Mouse (Mus musculus) hindbrain, embryonic 13.5 days (tissue): Measurements from ENCODE around the gene Sh2d2a. TPM values are rescaled to one million over a fixed set of nuclear protein-coding genes. Genes with fewer than 3 reads are reported as not detected.
"Not testable (repeated sequence)": the region's sequence is repeated elsewhere in the genome, so short reads cannot be mapped to it uniquely, and the experiment has no call there.

Experiments
- ATAC-seq: fragments of 200-750 bp; cut with Nextera tagmentation; 2 replicates; pipeline ENCODE4 v1.8.0; 2017; ENCODE audit warnings: moderate TSS enrichment; ENCODE audit not compliant: low FRiP score
- H3K27ac ChIP-seq: fragments of 300-500 bp; sonication (generic); 2 replicates; pipeline ENCODE4 v1.5.1; 2015; ENCODE audit warnings: inconsistent platforms, mild to moderate bottlenecking, moderate library complexity
- H3K27me3 ChIP-seq: fragments of 300-500 bp; sonication (generic); 2 replicates; pipeline ENCODE4 v1.6.1; 2015; ENCODE audit warnings: mild to moderate bottlenecking, inconsistent platforms
- H3K36me3 ChIP-seq: fragments of 300-500 bp; sonication (generic); 2 replicates; pipeline ENCODE4 v1.6.1; 2015; ENCODE audit warnings: mild to moderate bottlenecking, inconsistent platforms
- H3K4me1 ChIP-seq: fragments of 300-500 bp; sonication (generic); replicated peaks from 2 replicates; pipeline ENCODE4 v1.6.1; 2015; ENCODE audit warnings: inconsistent platforms
- H3K4me2 ChIP-seq: fragments of 300-500 bp; sonication (generic); 2 replicates; pipeline ENCODE4 v1.6.1; 2015; ENCODE audit warnings: inconsistent platforms, mild to moderate bottlenecking, moderate library complexity
- H3K4me3 ChIP-seq: fragments of 300-500 bp; sonication (generic); 2 replicates; pipeline ENCODE4 v1.5.1; 2015; ENCODE audit warnings: mild to moderate bottlenecking, inconsistent platforms
- H3K9ac ChIP-seq: fragments of 300-500 bp; sonication (generic); 2 replicates; pipeline ENCODE4 v1.6.1; 2015; ENCODE audit warnings: mild to moderate bottlenecking, inconsistent platforms
- H3K9me3 ChIP-seq: fragments of 300-500 bp; sonication (generic); 2 replicates; pipeline ENCODE4 v1.6.1; 2016; ENCODE audit warnings: inconsistent platforms
- WGBS: fragments of 180-500 bp; shearing (Covaris S2); methylation state at CpG from one replicate; pipeline ENCODE4 v1.1.7; 2015; 5-methylcytosine and 5-hydroxymethylcytosine counted together
- polyA plus RNA-seq: library from polyadenylated mRNA; unstranded; fragments of >200 nt; fragmentation: Nextera tagmentation; extraction: Ambion mirVana; gene quantifications from 2 replicates; pipeline ENCODE4 v1.2.1, GENCODE M21; 2015

The Sh2d2a gene
- polyA plus RNA-seq = not detected in 2 replicates

- 89% methylated on average over 7 of the region's 7 CpGs for WGBS
- Histone ChIP-seq H3K9ac (no peak within 1 kb of the TSS), H3K27ac (no peak within 1 kb of the TSS), H3K4me2 (no peak within 1 kb of the TSS), H3K4me3 (no peak within 1 kb of the TSS), H3K27me3 (no peaks in the 10 kb centered on the region), H3K9me3 (no peaks in the 10 kb centered on the region), H3K4me1 (no peaks in the 10 kb centered on the region), H3K36me3 (no peaks in the 10 kb centered on the region)
- no peak for ATAC-seq
These were observed at the start of gene Sh2d2a for GRCm38 (mm10) chr3:87846650-87847110. Gene Sh2d2a, plus strand, starts transcription at chr3:87846755.

GRCm38 (mm10) chr3:87801681-87802080 is 44.9 kb upstream of the Sh2d2a start:
- Histone ChIP-seq H3K4me3 (no peak overlapping the region), H3K9me3 (no peaks in the 10 kb centered on the region), H3K36me3 (no peaks in the 10 kb centered on the region), H3K4me1 (peaks cover 34% of the 10 kb centered on the region), H3K4me2 (no peak overlapping the region), H3K27me3 (peaks cover 97% of the 10 kb centered on the region), H3K27ac (no peak overlapping the region), H3K9ac (no peak overlapping the region)
- ATAC-seq = no peak
- WGBS = 66% methylated on average over 5 of the region's 5 CpGs

DNA sequence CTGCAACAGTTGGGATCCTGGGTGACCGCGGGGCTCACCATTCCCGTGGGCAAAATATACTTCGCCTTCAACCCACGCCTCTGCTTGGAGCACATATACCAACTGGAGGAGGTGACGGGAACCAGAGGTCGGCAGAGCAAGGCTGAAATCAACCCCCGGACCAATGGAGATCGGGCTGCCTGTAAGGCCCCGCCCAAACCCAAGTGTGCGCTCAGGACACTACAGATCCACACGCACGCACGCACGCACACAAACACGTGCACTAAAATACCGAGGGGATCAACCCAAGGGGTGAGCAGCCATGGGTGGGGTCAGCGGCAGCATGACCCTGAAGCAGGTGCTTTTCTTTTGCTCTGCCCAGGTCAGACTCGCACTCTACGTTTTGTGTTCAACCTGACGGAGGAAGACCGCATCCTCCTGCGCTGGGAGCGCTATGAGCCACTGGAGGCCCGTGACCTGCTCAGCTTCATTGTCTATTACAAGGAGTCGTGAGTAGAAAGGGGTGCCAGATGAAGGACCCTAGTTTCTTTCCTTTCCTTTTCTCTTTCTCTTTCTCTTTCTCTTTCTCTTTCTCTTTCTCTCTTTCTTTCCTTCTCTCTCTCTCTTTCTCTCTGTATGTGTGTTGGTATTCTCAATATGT is 42.4 kb upstream of the Sh2d2a start:
- H3K9me3 ChIP-seq = no peaks in the 10 kb centered on the region
- H3K36me3 ChIP-seq = no peaks in the 10 kb centered on the region
- peak overlapping the region; percentile 11; the same call in 1 of the 2 replicates for H3K9ac ChIP-seq
- no peak overlapping the region for H3K27ac ChIP-seq
- 4% methylated on average over 26 of the region's 26 CpGs for WGBS
- no peak for ATAC-seq
- peak overlapping the region; percentile 50 for H3K4me2 ChIP-seq
- peaks cover 15% of the 10 kb centered on the region for H3K4me1 ChIP-seq
- H3K27me3 ChIP-seq = peaks cover 98% of the 10 kb centered on the region
- H3K4me3 ChIP-seq = peak overlapping the region; percentile 22

- no peak overlapping the region for H3K27ac ChIP-seq
- H3K4me2 ChIP-seq = peak overlapping the region; percentile 36
- ATAC-seq = 0 out of 2 replicates have a peak, but pooled peaks have one; percentile 46
- H3K4me1 ChIP-seq = peaks cover 12% of the 10 kb centered on the region
- H3K36me3 ChIP-seq = no peaks in the 10 kb centered on the region
- peaks cover 87% of the 10 kb centered on the region for H3K27me3 ChIP-seq
- peak overlapping the region; percentile 15 for H3K4me3 ChIP-seq
- 5% methylated on average over 28 of the region's 28 CpGs for whole genome bisulfite sequencing
- H3K9ac ChIP-seq = 0 out of 2 replicates have a peak overlapping the region, but pooled peaks have one; percentile 19
- H3K9me3 ChIP-seq = no peaks in the 10 kb centered on the region
These were observed 37.1 kb upstream of the Sh2d2a start for GRCm38 (mm10) chr3:87809322-87809962.

- peaks cover 87% of the 10 kb centered on the region for H3K27me3 ChIP-seq
- H3K4me2 ChIP-seq = no peak overlapping the region
- no peak overlapping the region for H3K4me3 ChIP-seq
- no peaks in the 10 kb centered on the region for H3K36me3 ChIP-seq
- no peak overlapping the region for H3K27ac ChIP-seq
- peaks cover 12% of the 10 kb centered on the region for H3K4me1 ChIP-seq
- no peak overlapping the region for H3K9ac ChIP-seq
- no peaks in the 10 kb centered on the region for H3K9me3 ChIP-seq
- no peak for ATAC-seq
- 87% methylated on average over 8 of the region's 8 CpGs for WGBS
These were observed 35.3 kb upstream of the Sh2d2a start for GRCm38 (mm10) chr3:87811297-87811696.

- H3K27me3 ChIP-seq = peaks cover 81% of the 10 kb centered on the region
- H3K4me1 ChIP-seq = peaks cover 15% of the 10 kb centered on the region
- H3K9ac ChIP-seq = no peak overlapping the region
- 76% methylated on average over 4 of the region's 4 CpGs for WGBS
- no peaks in the 10 kb centered on the region for H3K9me3 ChIP-seq
- H3K36me3 ChIP-seq = no peaks in the 10 kb centered on the region
- no peak overlapping the region for H3K27ac ChIP-seq
- H3K4me2 ChIP-seq = no peak overlapping the region
- no peak overlapping the region for H3K4me3 ChIP-seq
- no peak for ATAC-seq
These were observed 34.1 kb upstream of the Sh2d2a start for GRCm38 (mm10) chr3:87812413-87812812.

DNA sequence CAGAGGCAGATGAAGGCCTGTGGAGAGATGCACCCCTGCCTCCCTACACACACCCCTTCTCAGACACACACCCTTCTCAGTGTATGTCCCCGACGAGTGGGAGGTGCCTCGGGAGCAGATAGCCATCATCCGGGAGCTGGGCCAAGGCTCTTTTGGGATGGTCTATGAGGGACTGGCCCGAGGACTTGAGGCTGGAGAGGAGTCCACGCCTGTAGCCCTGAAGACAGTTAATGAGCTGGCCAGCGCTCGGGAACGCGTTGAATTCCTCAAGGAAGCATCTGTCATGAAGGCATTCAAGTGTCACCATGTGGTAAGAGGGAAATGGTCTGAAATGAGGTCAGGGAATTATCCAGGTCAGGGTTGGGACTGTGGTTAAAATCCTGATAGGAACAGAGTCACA is 33.7 kb upstream of the Sh2d2a start:
- WGBS = 56% methylated on average over 10 of the region's 10 CpGs
- no peak for ATAC-seq
- H3K4me2 ChIP-seq = no peak overlapping the region
- no peak overlapping the region for H3K27ac ChIP-seq
- peaks cover 76% of the 10 kb centered on the region for H3K27me3 ChIP-seq
- H3K4me1 ChIP-seq = peaks cover 15% of the 10 kb centered on the region
- no peaks in the 10 kb centered on the region for H3K9me3 ChIP-seq
- H3K9ac ChIP-seq = no peak overlapping the region
- H3K4me3 ChIP-seq = no peak overlapping the region
- H3K36me3 ChIP-seq = no peaks in the 10 kb centered on the region

DNA sequence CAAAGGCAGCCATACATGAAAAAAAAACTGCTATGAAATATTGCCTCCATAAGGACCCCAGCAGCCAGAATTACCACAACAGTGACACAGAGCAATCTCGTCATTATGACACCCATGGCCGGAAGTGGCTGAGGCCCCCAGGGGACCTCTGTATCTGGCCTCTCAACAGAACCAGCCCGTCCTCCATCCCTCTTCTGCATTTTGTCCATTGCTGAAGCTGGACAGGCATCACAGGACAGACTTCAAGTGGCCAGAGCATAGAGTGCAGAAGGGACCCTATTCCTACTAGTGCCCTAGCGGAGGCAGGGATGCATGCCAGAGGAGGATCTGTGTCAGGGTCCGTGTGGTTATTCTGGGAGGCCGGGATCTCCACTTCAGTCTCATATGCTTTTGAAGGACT is 30.4 kb upstream of the Sh2d2a start:
- Histone ChIP-seq H3K27ac (no peak overlapping the region), H3K9ac (0 out of 2 replicates have a peak overlapping the region, but pooled peaks have one; percentile 39), H3K9me3 (no peaks in the 10 kb centered on the region), H3K36me3 (no peaks in the 10 kb centered on the region), H3K4me1 (peaks cover 9% of the 10 kb centered on the region; the same call in 1 of the 2 replicates), H3K27me3 (peaks cover 50% of the 10 kb centered on the region), H3K4me3 (no peak overlapping the region), H3K4me2 (no peak overlapping the region)
- 70% methylated on average over 6 of the region's 6 CpGs for WGBS
- ATAC-seq = no peak

GRCm38 (mm10) chr3:87816646-87817093 is 29.9 kb upstream of the Sh2d2a start:
- Histone ChIP-seq H3K36me3 (no peaks in the 10 kb centered on the region), H3K9me3 (no peaks in the 10 kb centered on the region), H3K27ac (no peak overlapping the region), H3K27me3 (peaks cover 45% of the 10 kb centered on the region), H3K4me3 (no peak overlapping the region), H3K9ac (0 out of 2 replicates have a peak overlapping the region, but pooled peaks have one; percentile 39), H3K4me2 (no peak overlapping the region; the same call in 1 of the 2 replicates), H3K4me1 (peaks cover 9% of the 10 kb centered on the region; the same call in 1 of the 2 replicates)
- peak; percentile 41 for ATAC-seq
- WGBS = 7% methylated on average over 12 of the region's 12 CpGs

- peaks cover 9% of the 10 kb centered on the region; the same call in 1 of the 2 replicates for H3K4me1 ChIP-seq
- H3K9me3 ChIP-seq = no peaks in the 10 kb centered on the region
- H3K4me2 ChIP-seq = no peak overlapping the region
- H3K9ac ChIP-seq = no peak overlapping the region
- ATAC-seq = no peak
- H3K36me3 ChIP-seq = no peaks in the 10 kb centered on the region
- peaks cover 40% of the 10 kb centered on the region for H3K27me3 ChIP-seq
- H3K27ac ChIP-seq = no peak overlapping the region
- 52% methylated on average over 12 of the region's 12 CpGs for WGBS
- H3K4me3 ChIP-seq = no peak overlapping the region
These were observed 28.3 kb upstream of the Sh2d2a start for GRCm38 (mm10) chr3:87818226-87818625.

DNA sequence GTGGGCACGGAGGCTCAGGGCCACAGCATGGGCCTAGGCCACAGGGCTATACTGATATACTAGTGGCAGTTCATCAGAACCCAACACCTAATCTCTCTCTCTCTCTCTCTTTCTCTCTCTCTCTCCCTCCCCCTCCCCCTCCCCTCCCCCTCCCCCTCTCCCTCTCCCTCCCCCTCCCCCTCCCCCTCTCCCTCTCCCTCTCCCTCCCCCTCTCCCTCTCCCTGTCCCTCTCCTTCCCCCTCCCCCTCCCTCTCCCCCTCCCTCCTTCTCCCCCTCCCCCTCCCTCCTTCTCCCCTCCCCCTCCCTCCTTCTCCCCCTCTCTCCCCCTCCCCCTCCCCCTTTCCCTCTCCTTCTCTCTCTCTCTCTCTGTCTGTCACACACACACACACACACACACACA is 22.3 kb upstream of the Sh2d2a start, which contains the start of gene Pear1:
Gene Pear1 (minus strand): TSS at position 101 of the 400 bp plus-strand sequence.
- not testable (repeated sequence) for ATAC-seq, H3K9me3 ChIP-seq, H3K27ac ChIP-seq, H3K4me2 ChIP-seq, H3K4me3 ChIP-seq, H3K36me3 ChIP-seq, H3K9ac ChIP-seq, H3K27me3 ChIP-seq, H3K4me1 ChIP-seq
- WGBS = 75% methylated on average over 1 of the region's 1 CpGs

DNA sequence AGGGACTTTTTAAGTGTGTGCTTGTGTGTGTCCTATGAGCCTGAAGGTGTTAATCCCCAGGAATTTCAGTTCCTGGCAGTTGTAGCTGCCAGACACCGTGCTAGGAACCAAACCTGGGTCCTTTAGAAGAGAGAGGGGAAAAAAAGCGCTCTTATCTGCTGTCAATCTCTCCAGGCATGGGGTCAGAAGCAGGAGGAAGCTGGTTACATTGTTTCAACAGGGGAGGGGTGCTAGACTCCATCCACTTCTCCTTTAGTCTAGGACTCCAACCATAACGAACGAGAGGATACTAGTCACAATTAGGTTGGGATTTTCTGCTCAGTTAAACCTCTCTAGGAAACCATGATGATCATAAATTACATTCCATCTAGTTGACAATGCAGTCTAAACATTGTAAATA is 18.1 kb upstream of the Sh2d2a start:
- H3K27me3 ChIP-seq = no peaks in the 10 kb centered on the region
- H3K9ac ChIP-seq = no peak overlapping the region
- H3K4me3 ChIP-seq = no peak overlapping the region
- no peak for ATAC-seq
- WGBS = 53% methylated on average over 4 of the region's 4 CpGs
- no peak overlapping the region for H3K4me2 ChIP-seq
- H3K4me1 ChIP-seq = no peaks in the 10 kb centered on the region
- H3K9me3 ChIP-seq = no peaks in the 10 kb centered on the region
- H3K27ac ChIP-seq = no peak overlapping the region
- no peaks in the 10 kb centered on the region for H3K36me3 ChIP-seq
